Mouse (Mus musculus) G1E (cell line): ENCODE results near the gene Sfn. TPM values are rescaled to one million over a fixed set of nuclear protein-coding genes. Genes with fewer than 3 reads are reported as not detected.
A peak's percentile ranks its signal among the peaks of the same experiment; 100 is the strongest.

Experiments used
- ATAC-seq: 2 replicates; pipeline ENCODE4 v1.8.0; 2016; ENCODE audit warnings: mild to moderate bottlenecking; ENCODE audit not compliant: insufficient number of reproducible peaks, poor library complexity, low FRiP score, severe bottlenecking; ENCODE audit errors: extremely low read depth
- DNase-seq: peaks from one replicate; pipeline ENCODE4 v3.0.0; 2012; ENCODE audit warnings: low spot score
- H3K27me3 ChIP-seq: 2 replicates; pipeline ENCODE4 v1.6.1; 2012; ENCODE audit warnings: mild to moderate bottlenecking, low read length, inconsistent platforms; ENCODE audit not compliant: insufficient read depth
- H3K36me3 ChIP-seq: replicated peaks from 2 replicates; pipeline ENCODE3; 2012; ENCODE audit warnings: mild to moderate bottlenecking, inconsistent platforms
- H3K4me1 ChIP-seq: 2 replicates; pipeline ENCODE4 v1.6.1; 2012; ENCODE audit warnings: low read depth, low read length, inconsistent platforms, mixed read lengths; ENCODE audit not compliant: insufficient read depth
- H3K4me3 ChIP-seq: 2 replicates; pipeline ENCODE4 v1.5.1; 2012; ENCODE audit warnings: low read depth, mild to moderate bottlenecking, inconsistent platforms, low read length, moderate library complexity, mixed read lengths
- H3K9me3 ChIP-seq: replicated peaks from 2 replicates; pipeline ENCODE4 v1.6.1; 2012; ENCODE audit warnings: inconsistent platforms
- CTCF ChIP-seq: IDR thresholded peaks from 2 replicates; pipeline ENCODE4 v1.5.1; 2012; ENCODE audit warnings: low read depth, low read length, inconsistent platforms, mixed read lengths
- GATA1 ChIP-seq: IDR thresholded peaks from 2 replicates; pipeline ENCODE4 v1.6.1; 2012; ENCODE audit warnings: borderline replicate concordance, low read length, inconsistent platforms, mixed read lengths
- GATA2 ChIP-seq: IDR thresholded peaks from 2 replicates; pipeline ENCODE4 v1.6.1; 2012; ENCODE audit warnings: low read depth, low read length, inconsistent platforms, borderline replicate concordance
- POLR2AphosphoS5 ChIP-seq: IDR thresholded peaks from 2 replicates; pipeline ENCODE4 v1.6.1; 2012; ENCODE audit warnings: low read depth, low read length, inconsistent platforms; ENCODE audit not compliant: insufficient replicate concordance
- TAL1 ChIP-seq: conservative IDR thresholded peaks from 2 replicates; pipeline ENCODE4 v1.6.1; 2012; ENCODE audit warnings: low read depth, low read length, inconsistent platforms, mixed read lengths
- polyA plus RNA-seq: library from polyadenylated mRNA; stranded (reverse); fragments of >175 nt; gene quantifications from 2 replicates; pipeline ENCODE4 v1.2.3, GENCODE M21; 2012
- total RNA-seq, 2 experiments: library from RNA; stranded (forward) in 1 of 2; stranded (reverse) in 1 of 2; fragments of 200-1000 nt in 1 of 2; fragments of >200 nt in 1 of 2; fragmentation: Nextera tagmentation in 1 of 2; gene quantifications; 2 replicates each; pipeline ENCODE4 v1.2.3; 2014 to 2017

The Sfn gene
- total and polyA plus RNA-seq, 3 experiments = 0.66 to 3.4 (median 1.3) TPM

- H3K27me3 ChIP-seq = peaks cover 17% of the 10 kb centered on the region
- H3K9me3 ChIP-seq = no peaks in the 10 kb centered on the region
- peaks cover 22% of the 10 kb centered on the region for H3K4me1 ChIP-seq
- TF ChIP-seq POLR2AphosphoS5 = no peak
- TF ChIP-seq GATA1 = no peak
- no peak for TF ChIP-seq CTCF
- TF ChIP-seq TAL1 = no peak
- TF ChIP-seq GATA2 = no peak
- H3K4me3 ChIP-seq = no peak overlapping the region
- ATAC-seq (no peak), DNase-seq (no peak)
- peaks cover 31% of the 10 kb centered on the region for H3K36me3 ChIP-seq
These were observed 5.9 kb downstream of the Sfn start for GRCm38 (mm10) chr4:133596084-133596483.

- no peak for DNase-seq
- no peak for ATAC-seq
- Histone ChIP-seq H3K36me3 (peaks cover 36% of the 10 kb centered on the region), H3K4me1 (peaks cover 22% of the 10 kb centered on the region), H3K9me3 (no peaks in the 10 kb centered on the region), H3K4me3 (no peak overlapping the region), H3K27me3 (peaks cover 17% of the 10 kb centered on the region)
- TF ChIP-seq GATA2 (no peak), TAL1 (no peak), POLR2AphosphoS5 (no peak), CTCF (no peak), GATA1 (no peak)
These were observed 6.4 kb downstream of the Sfn start for GRCm38 (mm10) chr4:133595538-133595937.

- ATAC-seq (no peak), DNase-seq (peak; percentile 49)
- TF ChIP-seq GATA1 = no peak
- peak; percentile 63 for TF ChIP-seq CTCF
- peaks cover 3% of the 10 kb centered on the region; the same call in 1 of the 2 replicates for H3K4me1 ChIP-seq
- H3K27me3 ChIP-seq = no peaks in the 10 kb centered on the region
- no peak overlapping the region for H3K4me3 ChIP-seq
- H3K9me3 ChIP-seq = no peaks in the 10 kb centered on the region
- peaks cover 66% of the 10 kb centered on the region for H3K36me3 ChIP-seq
These were observed 9.4 kb downstream of the Sfn start for GRCm38 (mm10) chr4:133592570-133592969.

GRCm38 (mm10) chr4:133584059-133584951 lies 17.7 kb downstream of the Sfn start, which contains the start of gene Gpn2:
Gpn2 (plus strand) TSS chr4:133584362.
- TF ChIP-seq GATA1 (no peak), CTCF (no peak), TAL1 (no peak), GATA2 (no peak)
- DNase-seq = peak; percentile 88
- peak; percentile 76 for ATAC-seq
- H3K9me3 ChIP-seq = no peaks in the 10 kb centered on the region
- H3K27me3 ChIP-seq = no peaks in the 10 kb centered on the region
- peaks cover 84% of the 10 kb centered on the region for H3K36me3 ChIP-seq
- peak within 1 kb of the TSS; percentile 99 for H3K4me3 ChIP-seq
- H3K4me1 ChIP-seq = peaks cover 42% of the 10 kb centered on the region

- ATAC-seq (no peak), DNase-seq (no peak)
- Histone ChIP-seq H3K4me3 (peak overlapping the region; percentile 99), H3K27me3 (no peaks in the 10 kb centered on the region), H3K36me3 (peaks cover 84% of the 10 kb centered on the region), H3K9me3 (no peaks in the 10 kb centered on the region), H3K4me1 (peaks cover 42% of the 10 kb centered on the region)
- TF ChIP-seq GATA1 (no peak), GATA2 (no peak), POLR2AphosphoS5 (no peak), TAL1 (no peak), CTCF (no peak)
These were observed 18.3 kb downstream of the Sfn start for GRCm38 (mm10) chr4:133583690-133584058.

GRCm38 (mm10) chr4:133577983-133578382 lies 24.0 kb downstream of the Sfn start:
- no peak overlapping the region for H3K4me3 ChIP-seq
- H3K36me3 ChIP-seq = peaks cover 60% of the 10 kb centered on the region
- DNase-seq (no peak), ATAC-seq (no peak)
- no peak for TF ChIP-seq POLR2AphosphoS5
- TF ChIP-seq GATA1 = no peak
- no peak for TF ChIP-seq CTCF
- H3K4me1 ChIP-seq = peaks cover 30% of the 10 kb centered on the region
- H3K27me3 ChIP-seq = no peaks in the 10 kb centered on the region
- H3K9me3 ChIP-seq = no peaks in the 10 kb centered on the region
